Mouse (Mus musculus): ENCODE data around the gene Ntn5. TPM values are rescaled to one million over a fixed set of nuclear protein-coding genes. Genes with fewer than 3 reads are reported as not detected.
A peak's percentile ranks its signal among the peaks of the same experiment; 100 is the strongest.

Gene Ntn5
- polyA plus RNA-seq, 1 experiment from 2014 or later: 1.2 TPM

GRCm38 (mm10) chr7:45718331-45718730 is 34.5 kb downstream of the Ntn5 start:
- Histone ChIP-seq H3K27ac (ENCODE audit: low read length) (peak overlapping the region; percentile 88), H3K36me3 (ENCODE audit: control insufficient read depth, insufficient read depth, low read length) (peaks cover 11% of the 10 kb centered on the region), H3K4me2 (ENCODE audit: low read depth, low read length) (peak overlapping the region; percentile 80), H3K27me3 (ENCODE audit: control insufficient read depth, insufficient read depth, low read length) (no peaks in the 10 kb centered on the region), H3K9ac (ENCODE audit: low read length) (peak overlapping the region; percentile 93), H3K4me1 (ENCODE audit: control insufficient read depth, insufficient read depth, low read length) (peaks cover 34% of the 10 kb centered on the region), H3K9me3 (replicated peaks; ENCODE audit: control insufficient read depth, low read length) (no peaks in the 10 kb centered on the region), H3K4me3 (replicated peaks; ENCODE audit: low read length) (peak overlapping the region; percentile 89)
- WGBS: under 1% methylated on average over 20 of the region's 20 CpGs
- no peak for ATAC-seq (ENCODE audit: insufficient read depth, low FRiP score)

- H3K4me3 ChIP-seq (replicated peaks; ENCODE audit: low read length): peak overlapping the region; percentile 89
- peak overlapping the region; percentile 93 for H3K9ac ChIP-seq (ENCODE audit: low read length)
- peaks cover 8% of the 10 kb centered on the region for H3K36me3 ChIP-seq (ENCODE audit: control insufficient read depth, insufficient read depth, low read length)
- 77% methylated on average over 10 of the region's 10 CpGs for WGBS
- peaks cover 32% of the 10 kb centered on the region for H3K4me1 ChIP-seq (ENCODE audit: control insufficient read depth, insufficient read depth, low read length)
- peak overlapping the region; percentile 80 for H3K4me2 ChIP-seq (ENCODE audit: low read depth, low read length)
- H3K27me3 ChIP-seq (ENCODE audit: control insufficient read depth, insufficient read depth, low read length): no peaks in the 10 kb centered on the region
- H3K27ac ChIP-seq (ENCODE audit: low read length): peak overlapping the region; percentile 88
- ATAC-seq (ENCODE audit: insufficient read depth, low FRiP score): no peak
- no peaks in the 10 kb centered on the region for H3K9me3 ChIP-seq (replicated peaks; ENCODE audit: control insufficient read depth, low read length)
Observed at GRCm38 (mm10) chr7:45719180-45719579, 35.4 kb downstream of the Ntn5 start.

GRCm38 (mm10) chr7:45719738-45720412 is 36.1 kb downstream of the Ntn5 start:
- no peaks in the 10 kb centered on the region for H3K27me3 ChIP-seq (ENCODE audit: control insufficient read depth, insufficient read depth, low read length)
- peak overlapping the region; percentile 93 for H3K9ac ChIP-seq (ENCODE audit: low read length)
- H3K27ac ChIP-seq (ENCODE audit: low read length): no peak overlapping the region
- 87% methylated on average over 14 of the region's 16 CpGs for WGBS
- peak overlapping the region; percentile 89; the same call in 1 of the 2 replicates for H3K4me3 ChIP-seq (replicated peaks; ENCODE audit: low read length)
- peaks cover 27% of the 10 kb centered on the region for H3K4me1 ChIP-seq (ENCODE audit: control insufficient read depth, insufficient read depth, low read length)
- H3K9me3 ChIP-seq (replicated peaks; ENCODE audit: control insufficient read depth, low read length): no peaks in the 10 kb centered on the region
- H3K36me3 ChIP-seq (ENCODE audit: control insufficient read depth, insufficient read depth, low read length): peaks cover 12% of the 10 kb centered on the region
- no peak for ATAC-seq (ENCODE audit: insufficient read depth, low FRiP score)
- peak overlapping the region; percentile 80 for H3K4me2 ChIP-seq (ENCODE audit: low read depth, low read length)

GRCm38 (mm10) chr7:45720413-45721233 is 36.8 kb downstream of the Ntn5 start, which contains the start of gene Fam83e:
Fam83e (plus strand) TSS chr7:45721212.
- Histone ChIP-seq H3K9ac (ENCODE audit: low read length) (peak within 1 kb of the TSS; percentile 93), H3K36me3 (ENCODE audit: control insufficient read depth, insufficient read depth, low read length) (peaks cover 12% of the 10 kb centered on the region), H3K4me3 (replicated peaks; ENCODE audit: low read length) (peak within 1 kb of the TSS; percentile 23), H3K27ac (ENCODE audit: low read length) (peak within 1 kb of the TSS; percentile 78), H3K4me2 (ENCODE audit: low read depth, low read length) (peak within 1 kb of the TSS; percentile 80), H3K9me3 (replicated peaks; ENCODE audit: control insufficient read depth, low read length) (no peaks in the 10 kb centered on the region), H3K27me3 (ENCODE audit: control insufficient read depth, insufficient read depth, low read length) (no peaks in the 10 kb centered on the region), H3K4me1 (ENCODE audit: control insufficient read depth, insufficient read depth, low read length) (peaks cover 24% of the 10 kb centered on the region)
- WGBS: 65% methylated on average over 14 of the region's 14 CpGs
- ATAC-seq (ENCODE audit: insufficient read depth, low FRiP score): peak; percentile 82

GRCm38 (mm10) chr7:45721234-45721571 is 37.4 kb downstream of the Ntn5 start:
- Histone ChIP-seq H3K36me3 (ENCODE audit: control insufficient read depth, insufficient read depth, low read length) (peaks cover 12% of the 10 kb centered on the region), H3K4me1 (ENCODE audit: control insufficient read depth, insufficient read depth, low read length) (peaks cover 18% of the 10 kb centered on the region), H3K9ac (ENCODE audit: low read length) (peak overlapping the region; percentile 54), H3K4me3 (replicated peaks; ENCODE audit: low read length) (peak overlapping the region; percentile 23), H3K4me2 (ENCODE audit: low read depth, low read length) (peak overlapping the region; percentile 41), H3K27me3 (ENCODE audit: control insufficient read depth, insufficient read depth, low read length) (no peaks in the 10 kb centered on the region), H3K27ac (ENCODE audit: low read length) (peak overlapping the region; percentile 78), H3K9me3 (replicated peaks; ENCODE audit: control insufficient read depth, low read length) (no peaks in the 10 kb centered on the region)
- no peak for ATAC-seq (ENCODE audit: insufficient read depth, low FRiP score)
- 63% methylated on average over 7 of the region's 7 CpGs for WGBS

- H3K4me3 ChIP-seq (replicated peaks; ENCODE audit: low read length): peak overlapping the region; percentile 23
- peak overlapping the region; percentile 78 for H3K27ac ChIP-seq (ENCODE audit: low read length)
- peak overlapping the region; percentile 41 for H3K4me2 ChIP-seq (ENCODE audit: low read depth, low read length)
- WGBS: 61% methylated on average over 13 of the region's 13 CpGs
- no peaks in the 10 kb centered on the region for H3K9me3 ChIP-seq (replicated peaks; ENCODE audit: control insufficient read depth, low read length)
- peak overlapping the region; percentile 54 for H3K9ac ChIP-seq (ENCODE audit: low read length)
- no peak for ATAC-seq (ENCODE audit: insufficient read depth, low FRiP score)
- H3K4me1 ChIP-seq (ENCODE audit: control insufficient read depth, insufficient read depth, low read length): peaks cover 13% of the 10 kb centered on the region
- H3K36me3 ChIP-seq (ENCODE audit: control insufficient read depth, insufficient read depth, low read length): peaks cover 12% of the 10 kb centered on the region
- H3K27me3 ChIP-seq (ENCODE audit: control insufficient read depth, insufficient read depth, low read length): no peaks in the 10 kb centered on the region
Observed at GRCm38 (mm10) chr7:45721642-45722347, 38.0 kb downstream of the Ntn5 start.

GRCm38 (mm10) chr7:45722348-45722713 is 38.5 kb downstream of the Ntn5 start:
- Histone ChIP-seq H3K4me1 (ENCODE audit: control insufficient read depth, insufficient read depth, low read length) (peaks cover 17% of the 10 kb centered on the region), H3K4me2 (ENCODE audit: low read depth, low read length) (peak overlapping the region; percentile 41), H3K9ac (ENCODE audit: low read length) (peak overlapping the region; percentile 54), H3K36me3 (ENCODE audit: control insufficient read depth, insufficient read depth, low read length) (peaks cover 12% of the 10 kb centered on the region), H3K27me3 (ENCODE audit: control insufficient read depth, insufficient read depth, low read length) (no peaks in the 10 kb centered on the region), H3K4me3 (replicated peaks; ENCODE audit: low read length) (peak overlapping the region; percentile 23), H3K9me3 (replicated peaks; ENCODE audit: control insufficient read depth, low read length) (no peaks in the 10 kb centered on the region), H3K27ac (ENCODE audit: low read length) (0 out of 2 replicates have a peak overlapping the region, but pooled peaks have one; percentile 19)
- ATAC-seq (ENCODE audit: insufficient read depth, low FRiP score): no peak
- WGBS: 75% methylated on average over 13 of the region's 13 CpGs

- no peak overlapping the region for H3K4me3 ChIP-seq (replicated peaks; ENCODE audit: low read length)
- H3K4me2 ChIP-seq (ENCODE audit: low read depth, low read length): no peak overlapping the region
- peaks cover 18% of the 10 kb centered on the region for H3K4me1 ChIP-seq (ENCODE audit: control insufficient read depth, insufficient read depth, low read length)
- no peak for ATAC-seq (ENCODE audit: insufficient read depth, low FRiP score)
- H3K9ac ChIP-seq (ENCODE audit: low read length): no peak overlapping the region
- no peak overlapping the region for H3K27ac ChIP-seq (ENCODE audit: low read length)
- 83% methylated on average over 4 of the region's 4 CpGs for WGBS
- H3K9me3 ChIP-seq (replicated peaks; ENCODE audit: control insufficient read depth, low read length): no peaks in the 10 kb centered on the region
- H3K36me3 ChIP-seq (ENCODE audit: control insufficient read depth, insufficient read depth, low read length): peaks cover 12% of the 10 kb centered on the region
- H3K27me3 ChIP-seq (ENCODE audit: control insufficient read depth, insufficient read depth, low read length): no peaks in the 10 kb centered on the region
Observed at GRCm38 (mm10) chr7:45723301-45723700, 39.5 kb downstream of the Ntn5 start.

Measured in stomach, embryonic 16.5 days (tissue).